8 mouse cellular contexts compared by ENCODE assay signal in the genomic region with DNA sequence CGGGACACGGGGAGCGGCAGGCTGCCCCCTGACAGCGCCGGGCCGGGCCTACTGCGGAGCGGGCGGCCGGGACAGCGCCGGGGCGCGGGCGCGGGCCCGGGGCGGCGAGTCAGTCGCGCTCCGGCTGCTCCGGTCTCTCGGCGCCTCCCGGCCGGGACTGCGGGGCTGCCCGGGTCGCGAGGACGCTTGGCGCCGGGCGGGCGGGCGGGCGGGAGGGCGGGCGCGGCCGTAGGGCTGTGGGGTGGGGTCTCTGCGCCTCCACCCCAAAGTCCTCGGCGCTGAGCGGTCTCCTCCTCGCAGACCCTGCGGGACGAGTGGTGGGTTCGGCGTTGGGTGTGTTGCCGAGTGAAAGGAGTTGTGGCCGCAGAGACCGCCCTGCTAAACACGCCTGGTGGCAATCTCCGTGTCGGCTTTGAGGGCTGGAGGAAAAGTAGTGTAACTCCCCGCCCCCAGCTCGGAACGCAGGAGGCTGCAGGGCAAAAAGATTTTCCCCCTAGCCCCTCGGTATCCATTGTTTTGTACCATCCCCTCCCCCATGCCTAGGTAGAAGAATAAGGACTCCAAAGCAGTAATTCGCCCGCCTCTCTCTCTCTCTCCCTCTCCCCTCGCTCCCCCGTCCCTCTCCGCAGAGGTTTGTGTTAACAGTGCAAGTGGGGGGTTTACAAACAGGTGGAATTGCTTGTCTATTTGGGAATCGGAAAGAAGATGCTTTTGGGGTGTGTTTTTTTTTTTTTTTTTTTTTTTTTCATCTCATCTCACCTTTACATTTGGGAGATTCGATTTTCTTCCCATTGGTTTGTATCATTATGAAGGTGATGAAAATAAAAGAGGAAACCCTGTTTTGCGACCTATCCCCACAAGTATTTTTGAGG. TPM values are rescaled to one million over a fixed set of nuclear protein-coding genes. Genes with fewer than 3 reads are reported as not detected.
DNase-seq lines count a peak whose midpoint lies in the region; ATAC-seq and TF ChIP-seq lines count a peak whose summit lies in the region.

No protein-coding gene starts in this region.

- WGBS in heart, embryonic 12.5 days: 1% methylated on average over 67 of the region's 69 CpGs
- WGBS in kidney, embryonic 16.5 days: under 1% methylated on average over 42 of the region's 69 CpGs
- 3% methylated on average over 64 of the region's 69 CpGs for WGBS in lung, adult 2 months

- H3K9me3 ChIP-seq in heart, embryonic 12.5 days (replicated peaks): no peaks in the 10 kb centered on the region
- H3K9me3 ChIP-seq in kidney, embryonic 16.5 days (ENCODE audit: low read length): no peaks in the 10 kb centered on the region

- peak overlapping the region; percentile 65; the same call in 1 of the 2 replicates for H3K27ac ChIP-seq in embryonic fibroblast, embryonic 13.5 days (ENCODE audit: insufficient read depth, low read length)
- peak overlapping the region; percentile 98 for H3K27ac ChIP-seq in heart, embryonic 12.5 days (ENCODE audit: poor library complexity, severe bottlenecking)
- H3K27ac ChIP-seq in kidney, embryonic 16.5 days (ENCODE audit: low read length): peak overlapping the region; percentile 97

- peak overlapping the region; percentile 71 for H3K4me2 ChIP-seq in heart, embryonic 12.5 days
- H3K4me2 ChIP-seq in kidney, embryonic 16.5 days (replicated peaks; ENCODE audit: low read depth, low read length): peak overlapping the region; percentile 76

- no peaks in the 10 kb centered on the region for H3K36me3 ChIP-seq in heart, embryonic 12.5 days
- no peaks in the 10 kb centered on the region for H3K36me3 ChIP-seq in kidney, embryonic 16.5 days (ENCODE audit: insufficient read depth, low read length)

- peak; percentile 61 for DNase-seq in CD4-positive helper T cell, adult 2 months (ENCODE audit: low read depth, low spot score)
- peak; percentile 44 for DNase-seq in adrenal gland, postnatal 25 days
- DNase-seq in lung, adult 2 months: peak; percentile 53
- DNase-seq in ovary, postnatal 14 days (ENCODE audit: low spot score): peak; percentile 31
- peak; percentile 48 to 68 for DNase-seq in thymus, postnatal 36 days

- peak; percentile 9 for ATAC-seq in heart, embryonic 12.5 days (ENCODE audit: insufficient number of reproducible peaks, low FRiP score)
- peak; percentile 13 for ATAC-seq in kidney, embryonic 16.5 days (ENCODE audit: low FRiP score, low TSS enrichment)

- H3K9ac ChIP-seq in heart, embryonic 12.5 days: peak overlapping the region; percentile 98
- peak overlapping the region; percentile 94 for H3K9ac ChIP-seq in kidney, embryonic 16.5 days (replicated peaks; ENCODE audit: low read length)

- no peaks in the 10 kb centered on the region for H3K4me1 ChIP-seq in embryonic fibroblast, embryonic 13.5 days (ENCODE audit: control insufficient read depth, insufficient read depth, low read length)
- peaks cover 17% of the 10 kb centered on the region for H3K4me1 ChIP-seq in heart, embryonic 12.5 days (replicated peaks)
- peaks cover 20% of the 10 kb centered on the region for H3K4me1 ChIP-seq in kidney, embryonic 16.5 days (ENCODE audit: insufficient read depth, low read length)
- H3K4me1 ChIP-seq in lung, adult 2 months (ENCODE audit: control insufficient read depth, insufficient read depth, low read length): peaks cover 10% of the 10 kb centered on the region

- TF ChIP-seq POLR2A in embryonic fibroblast, embryonic 13.5 days (IDR thresholded peaks at IDR 0.05; ENCODE audit: low read depth, low read length): no peak; the same call in 1 of the 2 replicates
- no peak for TF ChIP-seq POLR2A in lung, adult 2 months (IDR thresholded peaks at IDR 0.05; ENCODE audit: borderline replicate concordance, extremely low read depth, low read depth, low read length)

- peak overlapping the region; percentile 71 for H3K4me3 ChIP-seq in embryonic fibroblast, embryonic 13.5 days (ENCODE audit: insufficient read depth, low read length)
- H3K4me3 ChIP-seq in heart, embryonic 12.5 days: peak overlapping the region; percentile 98
- peak overlapping the region; percentile 74 for H3K4me3 ChIP-seq in kidney, embryonic 16.5 days (ENCODE audit: low read length)
- H3K4me3 ChIP-seq in lung, adult 2 months (replicated peaks; ENCODE audit: extremely low read depth, low read depth, low read length): peak overlapping the region; percentile 84

- H3K27me3 ChIP-seq in heart, embryonic 12.5 days (replicated peaks): no peaks in the 10 kb centered on the region
- no peaks in the 10 kb centered on the region for H3K27me3 ChIP-seq in kidney, embryonic 16.5 days (ENCODE audit: insufficient read depth, low read length)

- TF ChIP-seq CTCF in embryonic fibroblast, embryonic 13.5 days (IDR thresholded peaks at IDR 0.05; ENCODE audit: borderline replicate concordance, insufficient read depth, low read length): no peak
- no peak for TF ChIP-seq CTCF in lung, adult 2 months (IDR thresholded peaks at IDR 0.05; ENCODE audit: insufficient read depth, low read length)

RNA-seq across cellular contexts. Expression of gene Bbip1, which starts 1.0 kb away (rescaled TPM):
- 29.3 and 30.2 TPM in 2 replicates for total RNA-seq in adrenal gland, postnatal 25 days (2021)
- 60.0 and 61.6 TPM in 2 replicates for polyA plus RNA-seq in embryonic fibroblast, embryonic 13.5 days (2011; ENCODE audit: insufficient read length, low read depth, missing spikeins)
- 57.0 and 58.3 TPM in 2 replicates for polyA plus RNA-seq in heart, embryonic 12.5 days (2016; fragmentation: Nextera tagmentation; extraction: Ambion mirVana)
- 64.5 and 76.3 TPM in 2 replicates for polyA plus RNA-seq in kidney, embryonic 16.5 days (2015; fragmentation: Nextera tagmentation; extraction: Ambion mirVana)
- 4.9 and 6.9 TPM in 2 replicates for polyA plus RNA-seq in lung, adult 2 months (2012; rRNA removed)

RNA-seq across cellular contexts. Expression of gene Shoc2, which starts 1.3 kb away (rescaled TPM):
- total RNA-seq in adrenal gland, postnatal 25 days (2021): 48.5 and 53.0 TPM in 2 replicates
- 89.7 and 99.6 TPM in 2 replicates for polyA plus RNA-seq in embryonic fibroblast, embryonic 13.5 days (2011; ENCODE audit: insufficient read length, low read depth, missing spikeins)
- polyA plus RNA-seq in heart, embryonic 12.5 days (2016; fragmentation: Nextera tagmentation; extraction: Ambion mirVana): 46.1 and 46.7 TPM in 2 replicates
- 43.1 and 48.9 TPM in 2 replicates for polyA plus RNA-seq in kidney, embryonic 16.5 days (2015; fragmentation: Nextera tagmentation; extraction: Ambion mirVana)
- 10.4 and 18.5 TPM in 2 replicates for polyA plus RNA-seq in lung, adult 2 months (2012; rRNA removed)

RNA-seq across cellular contexts. Expression of gene Pdcd4, which starts 53.4 kb away (rescaled TPM):
- total RNA-seq in adrenal gland, postnatal 25 days (2021): 112 and 144 TPM in 2 replicates
- 40.4 and 41.4 TPM in 2 replicates for polyA plus RNA-seq in embryonic fibroblast, embryonic 13.5 days (2011; ENCODE audit: insufficient read length, low read depth, missing spikeins)
- 41.6 and 43.4 TPM in 2 replicates for polyA plus RNA-seq in heart, embryonic 12.5 days (2016; fragmentation: Nextera tagmentation; extraction: Ambion mirVana)
- polyA plus RNA-seq in kidney, embryonic 16.5 days (2015; fragmentation: Nextera tagmentation; extraction: Ambion mirVana): 106 and 122 TPM in 2 replicates
- 4.1 and 8.0 TPM in 2 replicates for polyA plus RNA-seq in lung, adult 2 months (2012; rRNA removed)

Comparison
In these comparisons a context has a peak if more than half of its experiments do, and no peak if none do; other contexts are left out.
1. Peak in every context shown above with its lines: DNase-seq, ATAC-seq, H3K4me3 ChIP-seq and H3K27ac ChIP-seq.